Mouse (Mus musculus): Measurements from ENCODE around the gene Tcap.
A peak's percentile ranks its signal among the peaks of the same experiment; 100 is the strongest.

Gene Tcap

GRCm38 (mm10) chr11:98383261-98384030 is at the start of gene Tcap:
TSS of gene Tcap (plus strand) at chr11:98383811.
- DNase-seq = no peak

- DNase-seq = no peak
These were observed 49.5 kb upstream of the Tcap start for GRCm38 (mm10) chr11:98333981-98334741.

- no peak for DNase-seq
These were observed 48.4 kb upstream of the Tcap start for GRCm38 (mm10) chr11:98335250-98335649.

GRCm38 (mm10) chr11:98336245-98337107 is 47.1 kb upstream of the Tcap start:
- DNase-seq = no peak

- DNase-seq = peak; percentile 49 to 66
These were observed 45.1 kb upstream of the Tcap start for GRCm38 (mm10) chr11:98338507-98338961.

GRCm38 (mm10) chr11:98339071-98339501 is 44.5 kb upstream of the Tcap start:
- DNase-seq = no peak

- no peak for DNase-seq
These were observed 43.8 kb upstream of the Tcap start for GRCm38 (mm10) chr11:98339679-98340287.

GRCm38 (mm10) chr11:98340597-98340996 is 43.0 kb upstream of the Tcap start:
- no peak for DNase-seq

GRCm38 (mm10) chr11:98341174-98341573 is 42.4 kb upstream of the Tcap start:
- no peak for DNase-seq

- peak; percentile 87 to 95 for DNase-seq
These were observed 41.3 kb upstream of the Tcap start for GRCm38 (mm10) chr11:98342000-98342945.

- peak; percentile 76 to 87 for DNase-seq
These were observed 38.4 kb upstream of the Tcap start for GRCm38 (mm10) chr11:98345253-98345652.

- DNase-seq = no peak
These were observed 37.4 kb upstream of the Tcap start for GRCm38 (mm10) chr11:98346168-98346567.

GRCm38 (mm10) chr11:98347385-98348082 is 36.1 kb upstream of the Tcap start:
- peak in 1 of 2 experiments; percentile 39 for DNase-seq

- DNase-seq = peak; percentile 54 to 61
These were observed 35.3 kb upstream of the Tcap start, which contains the start of gene Ppp1r1b for GRCm38 (mm10) chr11:98348083-98348961. TSS of gene Ppp1r1b (plus strand) at chr11:98348404.

- DNase-seq = no peak
These were observed 34.3 kb upstream of the Tcap start for GRCm38 (mm10) chr11:98349308-98349707.

GRCm38 (mm10) chr11:98352272-98352990 is 31.2 kb upstream of the Tcap start:
- DNase-seq = peak in 1 of 2 experiments; percentile 45

- peak in 1 of 2 experiments; percentile 74 for DNase-seq
These were observed 29.9 kb upstream of the Tcap start for GRCm38 (mm10) chr11:98353651-98354211.

GRCm38 (mm10) chr11:98354445-98354844 is 29.2 kb upstream of the Tcap start:
- DNase-seq = no peak
